Mouse (Mus musculus) forebrain, embryonic 15.5 days (tissue): ENCODE measurements at regions not wholly inside any gene's neighbourhood (a gene's known extent, or its start where the extent isn't known, plus 50 kb on each side); places are given as distances from the start of the nearest gene placed in this dataset.
"Not testable (repeated sequence)": the region's sequence is repeated elsewhere in the genome, so short reads cannot be mapped to it uniquely, and the experiment has no call there.

Source experiments
- ATAC-seq: fragments of 200-750 bp; cut with Nextera tagmentation; replicated peaks from 2 replicates; pipeline ENCODE4 v1.8.0; 2017; ENCODE audit warnings: mild to moderate bottlenecking, moderate TSS enrichment, moderate library complexity
- H3K27ac ChIP-seq: fragments of 300-500 bp; sonication (generic); replicated peaks from 2 replicates; pipeline ENCODE4 v1.5.1; 2015; ENCODE audit warnings: mild to moderate bottlenecking, inconsistent platforms
- H3K27me3 ChIP-seq: fragments of 300-500 bp; sonication (generic); 2 replicates; pipeline ENCODE4 v1.6.1; 2015; ENCODE audit warnings: inconsistent platforms
- H3K36me3 ChIP-seq: fragments of 300-500 bp; sonication (generic); 2 replicates; pipeline ENCODE4 v1.6.1; 2015; ENCODE audit warnings: mild to moderate bottlenecking, inconsistent platforms
- H3K4me1 ChIP-seq: fragments of 300-500 bp; sonication (generic); 2 replicates; pipeline ENCODE4 v1.6.1; 2015; ENCODE audit warnings: inconsistent platforms
- H3K4me2 ChIP-seq: fragments of 300-500 bp; sonication (generic); replicated peaks from 2 replicates; pipeline ENCODE4 v1.6.1; 2015; ENCODE audit warnings: mild to moderate bottlenecking, inconsistent platforms
- H3K4me3 ChIP-seq: fragments of 300-500 bp; sonication (generic); 2 replicates; pipeline ENCODE4 v1.5.1; 2015; ENCODE audit warnings: mild to moderate bottlenecking, inconsistent platforms
- H3K9ac ChIP-seq: fragments of 300-500 bp; sonication (generic); replicated peaks from 2 replicates; pipeline ENCODE4 v1.6.1; 2015; ENCODE audit warnings: mild to moderate bottlenecking, inconsistent platforms
- H3K9me3 ChIP-seq: fragments of 300-500 bp; sonication (generic); 2 replicates; pipeline ENCODE4 v1.6.1; 2016; ENCODE audit warnings: inconsistent platforms
- WGBS: fragments of 180-500 bp; shearing (Covaris S2); methylation state at CpG from one replicate; pipeline ENCODE4 v1.1.7; 2015; ENCODE audit warnings: mixed read lengths; 5-methylcytosine and 5-hydroxymethylcytosine counted together

DNA sequence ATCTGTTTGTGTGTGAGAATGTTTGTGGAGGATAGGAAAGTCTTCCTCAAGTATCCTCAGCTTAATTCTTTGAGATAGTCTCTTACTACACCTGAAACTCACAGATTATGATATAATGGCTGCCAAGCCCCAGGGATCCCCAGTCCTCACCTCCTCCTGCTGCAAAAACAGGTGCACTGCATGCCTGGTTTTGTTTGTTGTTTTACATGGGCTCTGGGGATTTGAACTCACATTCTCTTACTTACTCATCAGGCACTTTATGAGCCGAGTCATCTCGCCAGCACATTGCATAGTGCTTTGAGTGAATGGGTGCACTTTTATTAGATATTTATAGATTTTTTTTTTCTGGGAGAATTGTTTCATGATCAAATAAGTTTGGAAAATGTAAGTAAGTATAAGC is 56.3 kb downstream of the Mterf1b start:
- H3K4me2 ChIP-seq = no peak overlapping the region
- no peaks in the 10 kb centered on the region for H3K4me1 ChIP-seq
- WGBS = 87% methylated on average over 2 of the region's 2 CpGs
- no peak overlapping the region for H3K4me3 ChIP-seq
- H3K27ac ChIP-seq = no peak overlapping the region
- no peak overlapping the region for H3K9ac ChIP-seq
- H3K9me3 ChIP-seq = no peaks in the 10 kb centered on the region
- no peaks in the 10 kb centered on the region for H3K27me3 ChIP-seq
- no peak for ATAC-seq
- no peaks in the 10 kb centered on the region for H3K36me3 ChIP-seq

- ATAC-seq, H3K36me3 ChIP-seq, H3K4me1 ChIP-seq, H3K9ac ChIP-seq, H3K27ac ChIP-seq, H3K4me3 ChIP-seq, H3K4me2 ChIP-seq, H3K27me3 ChIP-seq, H3K9me3 ChIP-seq: not testable (repeated sequence)
- WGBS = 93% methylated on average over 5 of the region's 5 CpGs
Observed at GRCm38 (mm10) chr5:4254280-4254679, 62.1 kb downstream of the Mterf1b start.

DNA sequence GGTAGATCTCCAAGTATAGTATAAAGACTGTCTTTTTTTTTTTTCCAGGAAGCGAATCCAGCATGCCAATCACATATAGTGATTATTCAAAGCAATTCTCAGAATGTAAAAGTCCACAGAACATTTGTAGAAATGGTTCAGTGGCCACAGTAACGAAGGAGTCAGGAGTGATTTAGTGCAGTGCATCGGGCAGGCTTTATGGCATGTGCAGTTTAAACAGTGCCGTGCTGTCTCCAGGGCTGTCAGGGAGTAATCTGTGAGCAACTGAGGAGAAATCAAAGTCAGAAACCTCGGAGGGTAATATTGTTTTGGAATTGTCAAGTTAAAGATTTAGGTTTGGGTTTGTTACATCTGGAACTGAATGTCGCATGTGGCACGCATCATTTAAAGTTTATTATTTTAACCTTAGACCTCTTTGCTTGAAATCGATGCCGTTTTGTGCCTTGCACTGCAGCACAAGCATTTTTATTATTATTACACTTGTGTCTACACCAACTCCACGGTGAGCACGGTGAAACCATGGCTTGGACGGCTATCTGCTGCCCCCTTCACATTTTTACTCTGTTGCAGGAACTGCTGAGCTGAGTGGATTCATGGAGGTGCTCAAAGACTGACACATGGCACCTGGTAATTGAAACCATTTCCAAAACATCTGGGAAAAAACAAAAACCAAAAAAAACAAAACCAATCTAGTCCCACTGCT is 65.0 kb downstream of the Mterf1b start:
- no peak for ATAC-seq
- Histone ChIP-seq H3K4me2 (no peak overlapping the region), H3K4me3 (no peak overlapping the region), H3K27me3 (no peaks in the 10 kb centered on the region), H3K36me3 (no peaks in the 10 kb centered on the region), H3K9me3 (no peaks in the 10 kb centered on the region), H3K27ac (no peak overlapping the region), H3K4me1 (no peaks in the 10 kb centered on the region), H3K9ac (no peak overlapping the region)
- 80% methylated on average over 12 of the region's 12 CpGs for WGBS

- no peaks in the 10 kb centered on the region for H3K9me3 ChIP-seq
- no peak overlapping the region for H3K4me2 ChIP-seq
- no peaks in the 10 kb centered on the region for H3K27me3 ChIP-seq
- no peaks in the 10 kb centered on the region for H3K4me1 ChIP-seq
- WGBS = 91% methylated on average over 4 of the region's 4 CpGs
- no peak overlapping the region for H3K4me3 ChIP-seq
- H3K9ac ChIP-seq = no peak overlapping the region
- no peaks in the 10 kb centered on the region for H3K36me3 ChIP-seq
- H3K27ac ChIP-seq = no peak overlapping the region
- no peak for ATAC-seq
Observed at GRCm38 (mm10) chr5:4259260-4259659, 67.1 kb downstream of the Mterf1b start.

DNA sequence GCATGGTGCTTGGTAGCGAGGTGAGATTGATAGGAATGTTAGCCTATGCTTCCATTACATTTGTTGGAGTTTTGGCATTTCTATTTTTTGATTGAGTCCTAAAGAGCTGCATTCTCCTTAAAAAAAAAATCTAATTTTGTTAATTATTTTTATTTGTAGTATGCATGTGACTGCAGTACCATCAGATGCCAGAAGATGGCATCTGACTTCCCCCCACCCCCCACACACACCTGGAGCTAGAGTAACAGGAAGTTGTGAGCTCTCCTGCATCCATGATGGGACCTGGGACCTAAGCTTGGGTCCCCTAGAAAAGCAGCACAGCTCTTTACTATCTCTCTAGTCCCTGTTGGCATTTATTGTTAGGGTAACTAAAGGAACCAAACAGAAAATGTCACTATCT is 70.5 kb downstream of the Mterf1b start:
- WGBS = 100% methylated on average over 1 of the region's 1 CpGs
- no peaks in the 10 kb centered on the region for H3K4me1 ChIP-seq
- H3K4me3 ChIP-seq = no peak overlapping the region
- H3K4me2 ChIP-seq = no peak overlapping the region
- no peak overlapping the region for H3K27ac ChIP-seq
- no peak for ATAC-seq
- H3K36me3 ChIP-seq = no peaks in the 10 kb centered on the region
- H3K9ac ChIP-seq = no peak overlapping the region
- no peaks in the 10 kb centered on the region for H3K27me3 ChIP-seq
- no peaks in the 10 kb centered on the region for H3K9me3 ChIP-seq

DNA sequence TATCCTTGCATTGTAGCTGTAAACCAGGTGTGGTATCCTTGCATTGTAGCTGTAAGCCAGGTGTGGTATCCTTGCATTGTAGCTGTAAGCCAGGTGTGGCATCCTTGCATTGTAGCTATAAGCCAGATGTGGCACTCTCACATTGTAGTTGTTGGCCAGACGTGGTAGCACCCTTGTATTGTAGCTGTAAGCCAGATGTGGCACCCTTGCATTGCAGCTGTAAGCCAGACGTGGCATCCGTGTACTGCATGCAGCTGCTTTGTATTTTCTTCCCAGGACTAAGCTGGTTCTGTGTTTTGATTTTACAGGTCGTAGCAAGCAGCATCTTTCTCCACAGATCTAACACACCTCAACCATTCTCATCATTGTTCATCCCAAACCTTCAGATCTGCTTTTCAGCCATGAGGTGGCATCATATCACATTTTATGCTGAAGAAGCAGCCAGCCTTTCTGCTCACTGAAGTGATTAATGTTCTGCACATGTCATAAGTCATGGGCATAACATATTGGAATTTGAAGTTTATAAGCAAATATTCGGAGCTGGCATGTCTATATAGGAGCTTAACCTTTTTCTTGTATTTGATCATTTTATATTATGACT is 71.5 kb downstream of the Mterf1b start:
- Histone ChIP-seq H3K4me1 (no peaks in the 10 kb centered on the region), H3K36me3 (no peaks in the 10 kb centered on the region), H3K4me3 (no peak overlapping the region), H3K4me2 (no peak overlapping the region), H3K9ac (no peak overlapping the region), H3K27me3 (no peaks in the 10 kb centered on the region), H3K9me3 (no peaks in the 10 kb centered on the region), H3K27ac (no peak overlapping the region)
- 69% methylated on average over 5 of the region's 5 CpGs for WGBS
- ATAC-seq = peak; percentile 63

GRCm38 (mm10) chr5:4267717-4268116 is 75.5 kb downstream of the Mterf1b start:
- no peak overlapping the region for H3K4me2 ChIP-seq
- no peak overlapping the region for H3K9ac ChIP-seq
- H3K27ac ChIP-seq = no peak overlapping the region
- H3K4me1 ChIP-seq = no peaks in the 10 kb centered on the region
- H3K27me3 ChIP-seq = no peaks in the 10 kb centered on the region
- no peak overlapping the region for H3K4me3 ChIP-seq
- no peaks in the 10 kb centered on the region for H3K36me3 ChIP-seq
- ATAC-seq = no peak
- 90% methylated on average over 2 of the region's 2 CpGs for WGBS
- H3K9me3 ChIP-seq = no peaks in the 10 kb centered on the region

GRCm38 (mm10) chr5:4273001-4273400 is 80.8 kb downstream of the Mterf1b start:
- Histone ChIP-seq H3K27me3 (no peaks in the 10 kb centered on the region), H3K36me3 (no peaks in the 10 kb centered on the region), H3K27ac (no peak overlapping the region), H3K4me3 (no peak overlapping the region), H3K4me2 (no peak overlapping the region), H3K9ac (no peak overlapping the region), H3K4me1 (no peaks in the 10 kb centered on the region), H3K9me3 (no peaks in the 10 kb centered on the region)
- no peak for ATAC-seq
- WGBS = 79% methylated on average over 5 of the region's 5 CpGs

DNA sequence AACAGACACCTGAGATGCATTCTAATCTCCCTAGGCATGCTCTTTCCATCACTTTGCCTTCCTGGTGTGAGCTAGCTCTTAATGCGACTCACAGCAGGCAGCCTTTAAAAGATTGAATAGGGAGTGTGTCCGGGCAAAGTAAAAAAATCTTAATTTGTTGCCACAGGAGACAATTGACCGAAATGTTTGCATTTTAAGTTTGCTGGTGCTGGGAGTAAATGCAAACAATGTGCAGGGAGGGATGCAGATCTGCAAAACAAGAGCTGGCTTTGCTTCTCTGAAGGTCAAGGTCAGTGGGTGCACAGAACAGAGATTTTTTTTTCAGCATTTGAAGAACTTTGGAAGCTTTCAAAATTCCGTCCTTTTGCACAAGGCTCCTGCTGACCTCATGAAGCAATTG is 111.4 kb downstream of the Mterf1b start:
- WGBS = 1% methylated on average over 4 of the region's 4 CpGs

GRCm38 (mm10) chr5:4304201-4304600 is 112.0 kb downstream of the Mterf1b start:
- ATAC-seq = no peak
- Histone ChIP-seq H3K36me3 (no peaks in the 10 kb centered on the region), H3K27me3 (no peaks in the 10 kb centered on the region), H3K4me2 (no peak overlapping the region), H3K4me1 (no peaks in the 10 kb centered on the region), H3K27ac (no peak overlapping the region), H3K4me3 (no peak overlapping the region), H3K9ac (no peak overlapping the region), H3K9me3 (no peaks in the 10 kb centered on the region)
- whole genome bisulfite sequencing = 44% methylated on average over 5 of the region's 5 CpGs

More for the DNA sequence above, 111.4 kb downstream of the Mterf1b start:
- no peaks in the 10 kb centered on the region for H3K36me3 ChIP-seq
- no peaks in the 10 kb centered on the region for H3K27me3 ChIP-seq
- no peak overlapping the region for H3K4me2 ChIP-seq
- H3K27ac ChIP-seq = no peak overlapping the region
- no peak overlapping the region for H3K9ac ChIP-seq
- H3K4me1 ChIP-seq = no peaks in the 10 kb centered on the region
- H3K9me3 ChIP-seq = no peaks in the 10 kb centered on the region
- no peak for ATAC-seq
- H3K4me3 ChIP-seq = no peak overlapping the region

DNA sequence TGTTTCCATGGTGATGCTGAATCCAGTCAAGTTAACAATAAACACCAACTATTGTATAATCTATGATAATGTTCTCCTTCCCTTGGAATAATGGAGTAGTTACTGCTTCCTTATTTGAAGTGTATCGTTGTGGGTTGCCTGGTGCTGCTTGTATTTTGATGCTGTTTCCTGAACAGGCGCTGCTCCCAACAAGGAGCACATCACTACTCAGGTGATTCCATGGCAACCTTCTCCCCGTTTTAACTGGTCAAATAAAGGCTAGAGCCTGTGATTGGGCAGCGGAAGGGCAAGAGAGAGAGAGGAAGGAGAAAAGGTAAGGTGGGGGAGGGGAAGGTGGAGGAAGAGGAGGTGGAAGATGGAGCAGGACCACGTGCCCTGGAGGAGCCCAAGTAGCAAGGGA is 116.3 kb downstream of the Mterf1b start:
- H3K9ac ChIP-seq = no peak overlapping the region
- no peaks in the 10 kb centered on the region for H3K36me3 ChIP-seq
- H3K4me3 ChIP-seq = no peak overlapping the region
- no peak overlapping the region for H3K4me2 ChIP-seq
- no peaks in the 10 kb centered on the region for H3K9me3 ChIP-seq
- H3K27me3 ChIP-seq = no peaks in the 10 kb centered on the region
- WGBS = 70% methylated on average over 5 of the region's 5 CpGs
- no peak for ATAC-seq
- H3K27ac ChIP-seq = no peak overlapping the region
- 0 out of 2 replicates have a peak, but pooled peaks cover 13% of the 10 kb centered on the region for H3K4me1 ChIP-seq

DNA sequence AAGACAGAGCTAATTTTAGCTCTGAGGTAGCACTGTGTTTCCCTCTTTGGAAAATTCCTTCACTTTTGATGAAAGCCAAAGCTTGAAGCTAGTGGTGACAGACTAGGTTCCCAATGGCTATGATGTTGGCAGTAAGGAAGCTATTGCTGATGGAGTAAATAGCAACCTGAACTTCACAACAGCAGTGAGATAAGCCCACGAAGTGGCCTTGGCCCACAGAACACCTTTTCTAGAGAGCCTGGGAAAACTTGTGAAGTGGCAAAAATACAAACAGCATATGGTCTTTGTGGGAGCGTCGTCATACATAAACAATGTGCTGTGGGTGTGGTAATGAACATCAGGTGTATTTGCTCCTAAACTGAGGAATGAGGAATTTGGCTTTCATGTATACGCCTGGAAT is 119.0 kb downstream of the Mterf1b start:
- Histone ChIP-seq H3K27ac (no peak overlapping the region; the same call in 1 of the 2 replicates), H3K9me3 (no peaks in the 10 kb centered on the region), H3K27me3 (no peaks in the 10 kb centered on the region), H3K4me3 (no peak overlapping the region), H3K4me2 (no peak overlapping the region), H3K36me3 (no peaks in the 10 kb centered on the region), H3K4me1 (0 out of 2 replicates have a peak, but pooled peaks cover 13% of the 10 kb centered on the region), H3K9ac (no peak overlapping the region)
- WGBS = 51% methylated on average over 4 of the region's 4 CpGs
- ATAC-seq = peak; percentile 42

DNA sequence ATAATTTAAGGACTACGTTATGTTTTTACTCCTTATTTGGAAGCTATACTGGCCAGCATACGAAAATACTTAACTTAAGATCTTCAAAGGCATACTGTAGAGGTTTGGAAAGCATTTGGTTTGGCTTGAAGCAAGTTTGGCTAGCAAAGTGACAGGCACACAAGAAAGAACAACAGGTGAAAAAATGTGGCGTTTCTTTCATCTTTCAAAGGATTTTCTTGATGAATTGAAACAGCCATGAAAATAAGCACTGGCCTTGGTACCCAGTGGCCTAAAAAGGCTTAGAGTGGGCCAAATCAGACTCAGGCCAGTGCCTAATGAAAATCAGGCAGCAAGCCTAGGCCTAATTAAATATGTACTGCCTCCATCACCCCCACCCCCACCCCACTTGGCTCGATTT is 119.4 kb downstream of the Mterf1b start:
- no peak overlapping the region for H3K4me3 ChIP-seq
- H3K9ac ChIP-seq = no peak overlapping the region
- no peak overlapping the region for H3K27ac ChIP-seq
- H3K4me2 ChIP-seq = no peak overlapping the region
- no peaks in the 10 kb centered on the region for H3K9me3 ChIP-seq
- ATAC-seq = peak; percentile 74
- 0 out of 2 replicates have a peak, but pooled peaks cover 13% of the 10 kb centered on the region for H3K4me1 ChIP-seq
- no peaks in the 10 kb centered on the region for H3K27me3 ChIP-seq
- 29% methylated on average over 4 of the region's 4 CpGs for WGBS
- no peaks in the 10 kb centered on the region for H3K36me3 ChIP-seq
